Mouse (Mus musculus) retina, embryonic 14.5 days (tissue): ENCODE measurements around the gene Osbpl11.

Experiments used
- DNase-seq: peaks from one replicate; pipeline ENCODE4 v3.0.0-alpha.2; 2015; ENCODE audit warnings: low spot score

Gene Osbpl11

DNA sequence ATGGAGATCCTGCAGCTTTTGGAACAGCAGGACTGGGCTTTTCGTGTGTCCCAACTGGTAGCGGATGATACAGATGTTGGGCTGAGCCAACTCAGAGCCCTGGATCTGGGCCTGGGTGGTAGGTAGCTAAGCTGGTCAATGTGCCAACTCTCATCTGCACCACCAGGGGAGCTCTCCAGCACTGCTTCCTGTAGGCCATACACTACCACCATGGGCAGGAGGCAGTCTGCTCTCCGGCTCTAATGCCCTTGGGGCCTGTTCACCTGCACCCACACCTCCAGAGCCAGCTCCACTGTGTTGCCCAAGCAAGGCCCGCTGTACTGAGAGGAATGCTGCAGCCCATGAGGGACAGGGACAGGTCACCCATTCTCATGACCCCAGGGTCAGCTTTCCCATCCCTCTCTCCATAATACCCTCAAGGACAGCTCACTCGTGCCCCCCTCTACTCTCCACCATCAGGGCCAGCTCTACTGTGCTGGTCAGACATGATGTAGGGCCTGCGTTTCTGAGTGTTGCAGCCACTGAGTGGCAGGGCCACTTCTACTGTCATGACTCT is 59.3 kb downstream of the Osbpl11 start:
- peak; percentile 16 for DNase-seq

- DNase-seq = no peak
Observed at GRCm38 (mm10) chr16:33244933-33245470, 60.1 kb downstream of the Osbpl11 start.

DNA sequence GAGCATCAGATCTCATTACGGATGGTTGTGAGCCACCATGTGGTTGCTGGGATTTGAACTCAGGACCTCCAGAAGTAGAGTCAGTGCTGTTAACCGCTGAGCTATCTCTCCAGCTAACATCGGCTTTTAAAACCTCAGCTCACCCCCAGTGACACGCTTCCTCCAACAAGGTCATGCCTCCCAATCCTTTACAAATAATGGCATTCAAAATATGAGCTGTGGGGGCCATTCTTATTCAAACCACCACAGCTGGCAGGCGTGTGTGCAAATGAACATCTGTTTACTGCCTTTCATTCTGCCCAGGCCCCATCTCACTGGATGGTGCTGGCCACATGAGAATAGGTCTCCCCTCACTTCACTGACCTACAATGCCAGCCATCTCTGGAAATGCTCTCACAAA is 61.7 kb downstream of the Osbpl11 start:
- no peak for DNase-seq

DNA sequence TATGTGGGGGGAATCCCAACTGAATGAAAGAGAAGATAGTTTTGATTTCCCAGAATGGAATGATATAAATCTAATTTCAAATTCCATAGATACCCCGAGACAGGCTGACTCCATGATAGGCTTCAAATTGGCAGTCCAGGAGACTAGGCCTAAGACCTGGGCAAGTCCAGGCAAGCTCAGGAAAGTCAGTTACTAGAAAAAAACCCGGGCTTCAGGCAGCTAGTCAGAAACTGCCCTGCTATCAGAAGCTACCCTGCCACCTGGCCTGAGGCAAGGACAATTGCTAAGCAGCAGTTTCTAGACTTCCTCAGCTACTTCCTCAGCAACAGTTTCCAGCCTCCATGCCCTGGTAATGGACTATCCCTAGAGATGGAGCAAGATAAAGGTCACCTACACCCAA is 62.1 kb downstream of the Osbpl11 start:
- DNase-seq = no peak

DNA sequence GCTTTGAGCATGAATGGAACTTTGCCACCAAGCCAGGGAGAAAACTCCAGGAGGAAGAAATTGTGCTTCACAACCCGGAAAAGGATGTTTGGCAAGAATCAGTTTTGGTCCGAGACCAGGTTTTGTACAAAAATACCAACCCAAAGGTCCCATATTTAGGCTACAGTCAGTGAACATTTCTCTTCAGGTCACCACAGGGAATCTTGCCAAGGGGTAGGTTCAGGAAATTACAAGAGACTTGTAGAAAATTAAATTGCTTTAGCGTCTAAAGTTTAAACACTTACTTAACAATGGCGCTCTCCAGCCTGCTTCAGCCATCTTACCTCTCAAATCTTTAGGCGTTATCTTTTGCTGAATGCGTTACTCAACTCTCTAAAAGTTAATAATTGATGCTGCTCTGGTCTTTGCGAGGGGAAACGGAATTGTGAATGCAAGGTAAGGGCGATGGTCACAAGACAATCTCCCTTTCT is 65.8 kb downstream of the Osbpl11 start:
- DNase-seq = no peak

DNA sequence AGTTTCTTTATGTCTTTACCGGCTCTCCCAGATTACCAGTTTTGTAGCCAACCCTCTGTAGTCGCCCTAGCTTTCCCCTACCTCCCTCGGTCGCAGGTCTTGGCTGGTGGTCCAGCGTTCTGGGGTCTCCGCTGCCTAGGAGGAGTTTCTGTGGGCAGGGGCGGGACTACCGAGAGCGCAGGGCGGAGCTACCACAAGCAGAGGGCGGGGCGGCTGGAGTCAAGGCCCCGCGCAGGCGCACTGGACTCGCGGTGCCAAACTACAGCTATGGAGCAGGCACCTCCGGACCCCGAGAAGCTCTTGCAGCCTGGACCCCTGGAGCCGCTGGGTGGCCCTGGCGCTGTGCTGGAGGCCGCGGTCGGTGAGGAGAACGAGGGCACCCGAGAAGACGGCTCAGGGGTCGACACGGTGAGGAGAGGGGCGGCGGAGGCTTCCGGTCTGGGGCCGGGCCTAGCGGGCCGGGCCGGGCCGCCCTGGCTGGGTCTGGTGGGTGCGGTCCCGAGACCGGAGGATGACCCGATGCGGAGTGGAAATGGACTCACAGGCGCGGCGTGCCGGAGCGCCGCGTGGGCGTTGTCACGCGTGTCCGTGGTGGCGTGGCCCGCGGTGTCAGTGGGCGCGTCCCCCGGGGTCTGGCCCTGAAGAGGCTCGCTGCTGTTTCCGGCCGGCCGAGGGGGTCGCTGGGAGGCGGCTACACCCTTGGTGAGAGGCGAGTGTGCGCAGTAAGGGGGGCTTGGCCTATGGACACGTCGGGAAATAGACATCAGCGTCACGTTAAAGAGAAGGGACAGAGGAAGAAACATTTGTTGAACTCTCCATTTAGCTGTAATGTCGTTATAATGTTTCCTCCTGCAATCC is 66.6 kb downstream of the Osbpl11 start, which contains the start of gene Snx4:
Snx4 (plus strand) TSS at position 249 of the 858 bp plus-strand sequence.
- peak; percentile 97 for DNase-seq

DNA sequence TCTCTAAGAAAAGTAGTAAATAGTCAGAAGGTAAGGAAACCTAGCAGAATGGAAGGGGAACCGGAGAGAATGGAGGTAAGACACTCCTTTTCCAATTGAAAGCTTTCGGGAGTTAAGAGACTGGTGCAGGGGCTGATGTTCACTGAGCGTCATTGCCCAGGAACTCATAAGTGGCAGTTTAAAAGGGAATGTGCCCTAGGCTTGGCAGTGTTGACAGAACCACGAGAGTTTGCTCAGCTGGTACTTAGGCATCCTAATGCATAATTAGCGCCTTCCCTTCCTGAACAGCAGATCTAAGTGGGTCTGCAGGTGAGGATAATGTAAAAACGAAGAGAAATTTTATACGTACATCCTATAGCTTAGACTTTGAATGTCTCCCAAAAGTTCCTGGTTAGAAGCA is 70.7 kb downstream of the Osbpl11 start:
- no peak for DNase-seq

GRCm38 (mm10) chr16:33258530-33258929 is 73.7 kb downstream of the Osbpl11 start:
- no peak for DNase-seq

DNA sequence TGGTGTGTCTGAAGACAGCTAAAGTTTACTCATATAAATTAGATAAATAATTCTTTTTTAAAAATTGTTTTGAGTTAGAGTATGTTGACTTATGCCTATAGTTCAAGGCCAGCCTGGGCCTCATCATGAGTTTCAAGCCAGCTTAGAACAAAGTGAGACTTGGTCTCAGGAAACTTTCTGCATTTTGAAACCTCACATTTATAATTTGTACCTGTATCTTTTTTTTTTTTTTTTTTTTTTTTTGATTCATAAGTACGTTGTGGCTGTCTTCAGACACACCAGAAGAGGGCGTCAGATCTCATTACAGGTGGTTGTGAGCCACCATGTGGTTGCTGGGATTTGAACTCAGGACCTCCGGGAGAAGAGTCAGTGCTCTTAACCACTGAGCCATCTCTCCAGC is 75.0 kb downstream of the Osbpl11 start:
- DNase-seq = no peak

GRCm38 (mm10) chr16:33260825-33261224 is 76.0 kb downstream of the Osbpl11 start:
- DNase-seq = no peak

DNA sequence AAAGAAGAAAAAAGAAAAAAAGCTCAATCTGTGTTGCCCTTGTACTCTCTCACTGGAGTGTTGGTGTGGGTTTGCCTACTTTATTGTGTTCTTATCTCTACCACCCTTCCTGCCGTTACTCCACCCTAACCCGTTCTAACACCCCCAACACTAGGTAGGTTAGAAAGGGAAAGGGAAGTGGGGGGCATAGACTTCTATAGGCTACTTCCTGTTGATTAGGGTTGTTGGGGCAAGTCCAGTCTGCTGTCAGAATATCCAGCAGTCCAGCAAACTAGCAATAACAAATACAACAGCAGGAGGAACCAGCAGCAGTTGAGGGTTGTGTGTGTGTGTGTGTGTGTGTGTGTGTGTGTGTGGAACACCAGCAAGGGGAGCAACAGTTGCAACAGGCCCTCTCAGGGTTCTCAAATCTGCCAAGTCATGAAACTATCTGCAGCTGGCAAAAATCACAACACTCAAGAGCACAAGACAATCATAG is 76.8 kb downstream of the Osbpl11 start:
- no peak for DNase-seq

- DNase-seq = no peak
Observed at GRCm38 (mm10) chr16:33262096-33262495, 77.2 kb downstream of the Osbpl11 start.

DNA sequence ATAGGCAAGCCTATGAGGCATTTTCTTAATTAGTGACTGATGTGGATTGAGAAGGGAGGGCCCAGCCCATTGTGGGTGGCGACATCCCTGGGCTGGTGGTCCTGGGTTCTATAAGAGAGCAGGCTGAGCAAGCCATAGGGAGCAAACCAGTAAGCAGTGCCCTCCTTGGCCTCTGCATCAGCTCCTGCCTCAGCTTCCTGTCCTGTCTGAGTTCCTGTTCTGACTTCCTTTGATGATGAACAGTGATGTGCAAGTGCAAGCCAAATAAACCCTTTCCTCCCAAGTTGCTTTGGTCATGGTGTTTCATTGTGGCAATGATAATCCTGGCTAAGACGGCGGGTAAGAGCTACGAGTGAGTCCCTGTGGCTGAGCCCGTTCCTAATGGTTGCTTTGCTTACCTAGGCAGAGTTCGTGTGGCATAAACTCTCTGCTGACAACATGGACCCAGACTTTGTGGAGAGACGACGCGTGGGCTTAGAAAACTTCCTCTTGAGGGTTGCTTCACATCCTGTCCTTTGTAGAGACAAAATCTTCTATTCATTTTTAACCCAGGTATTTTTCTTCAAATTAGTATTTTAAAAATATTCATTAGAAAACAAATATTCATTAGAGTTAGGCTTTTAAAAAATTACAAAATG is 82.9 kb downstream of the Osbpl11 start:
- DNase-seq = no peak

GRCm38 (mm10) chr16:33271824-33272223 is 87.0 kb downstream of the Osbpl11 start:
- no peak for DNase-seq

- DNase-seq = no peak
Observed at GRCm38 (mm10) chr16:33283079-33283478, 98.2 kb downstream of the Osbpl11 start.

DNA sequence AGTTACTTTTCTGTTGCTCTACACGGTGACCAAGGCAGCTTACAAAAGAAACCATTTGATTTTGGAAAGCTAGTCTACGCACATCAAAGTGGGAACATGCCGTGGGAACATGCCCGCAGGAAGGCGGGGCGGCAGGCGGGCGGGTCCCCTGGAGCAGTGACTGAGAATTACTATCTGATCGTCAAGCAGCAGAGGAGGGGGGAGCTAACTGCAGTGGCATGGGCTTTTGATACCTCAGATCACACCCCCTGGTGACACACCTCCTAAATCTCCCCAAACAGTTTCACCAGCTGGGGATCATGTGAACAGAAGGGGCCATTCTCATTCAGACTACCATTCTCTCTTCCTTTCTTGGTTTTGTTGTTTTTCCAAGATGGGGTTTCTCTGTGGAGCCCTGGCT is 103.7 kb downstream of the Osbpl11 start:
- no peak for DNase-seq

- DNase-seq = no peak
Observed at GRCm38 (mm10) chr16:33289981-33290380, 105.1 kb downstream of the Osbpl11 start.

DNA sequence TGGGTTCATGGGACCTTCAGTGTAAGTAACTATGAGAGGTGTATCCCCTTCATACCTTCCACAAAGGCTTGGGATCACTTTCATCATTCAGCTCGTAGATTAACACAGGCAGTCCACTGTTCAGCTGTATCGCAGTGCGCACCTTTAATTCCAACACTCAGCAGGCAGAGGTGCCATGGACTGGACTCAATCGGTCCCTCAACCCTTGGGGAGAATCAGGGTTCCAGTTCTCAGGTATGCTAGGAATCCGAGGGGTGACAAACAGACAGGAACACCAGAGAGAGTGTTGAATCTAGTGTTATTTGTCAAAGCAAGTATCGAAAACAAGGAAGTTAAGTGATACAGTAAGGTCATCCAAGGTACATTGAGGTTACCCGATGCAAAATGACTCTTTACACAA is 107.4 kb downstream of the Osbpl11 start:
- no peak for DNase-seq
